Comparison of ENCODE assay signal across 43 mouse cellular contexts in genomic region chr3:107929731-107930130, GRCm38 (mm10). TPM values are rescaled to one million over a fixed set of nuclear protein-coding genes. Genes with fewer than 3 reads are reported as not detected.
"Had no signal": no experiment of that assay in that cellular context is flagged by ENCODE, and none has a peak within 500 bp of the region (broad histone marks: within the 10 kb centered on the region; RNA-seq: fewer than 3 reads in every experiment).

No protein-coding gene starts in this region.

- ATAC-seq: liver, embryonic 12.5 days; liver, postnatal 0 days; midbrain, embryonic 13.5 days; midbrain, embryonic 15.5 days; midbrain, embryonic 16.5 days had no signal

- H3K4me2 ChIP-seq: limb, embryonic 12.5 days; limb, embryonic 13.5 days; limb, embryonic 15.5 days; liver, embryonic 11.5 days; liver, embryonic 12.5 days; liver, embryonic 13.5 days; liver, embryonic 15.5 days; lung, embryonic 14.5 days; lung, embryonic 15.5 days; midbrain, embryonic 11.5 days; midbrain, embryonic 12.5 days; midbrain, embryonic 13.5 days; midbrain, embryonic 15.5 days; neural tube, embryonic 12.5 days; neural tube, embryonic 13.5 days had no signal

- DNase-seq: layer of hippocampus, postnatal 36 days; left cerebral cortex, postnatal 4 days; liver; liver, embryonic 13.5 days; liver, postnatal 0 days; lung, embryonic 14.5 days; midbrain, embryonic 14.5 days had no signal

- H3K9me3 ChIP-seq: limb, embryonic 10.5 days; limb, embryonic 12.5 days; limb, embryonic 13.5 days; limb, embryonic 15.5 days; liver, embryonic 12.5 days; liver, embryonic 13.5 days; liver, embryonic 15.5 days; lung, embryonic 15.5 days; megakaryocyte, embryonic 14.5 days; midbrain, embryonic 10.5 days; midbrain, embryonic 12.5 days; midbrain, embryonic 13.5 days; midbrain, embryonic 15.5 days; neural tube, embryonic 12.5 days; neural tube, embryonic 13.5 days had no signal

- H3K27ac ChIP-seq: left cerebral cortex, adult 2 months; limb, embryonic 10.5 days; limb, embryonic 12.5 days; limb, embryonic 13.5 days; limb, embryonic 15.5 days; liver, embryonic 12.5 days; liver, embryonic 13.5 days; liver, embryonic 14.5 days; liver, embryonic 15.5 days; lung, embryonic 15.5 days; macrophage; midbrain, embryonic 10.5 days; midbrain, embryonic 12.5 days; midbrain, embryonic 13.5 days; midbrain, embryonic 15.5 days; neural tube, embryonic 12.5 days; neural tube, embryonic 13.5 days had no signal

- H3K27me3 ChIP-seq: limb, embryonic 12.5 days; limb, embryonic 13.5 days; limb, embryonic 15.5 days; liver, embryonic 12.5 days; liver, embryonic 13.5 days; liver, embryonic 15.5 days; lung, embryonic 15.5 days; midbrain, embryonic 13.5 days; midbrain, embryonic 15.5 days; neural tube, embryonic 12.5 days; neural tube, embryonic 13.5 days had no signal

- H3K4me3 ChIP-seq: left cerebral cortex, adult 2 months; limb, embryonic 10.5 days; limb, embryonic 12.5 days; limb, embryonic 13.5 days; limb, embryonic 15.5 days; liver, embryonic 12.5 days; liver, embryonic 13.5 days; liver, embryonic 15.5 days; lung, embryonic 15.5 days; megakaryocyte, embryonic 14.5 days; midbrain, embryonic 10.5 days; midbrain, embryonic 12.5 days; midbrain, embryonic 13.5 days; midbrain, embryonic 15.5 days; myocyte; neural tube, embryonic 12.5 days; neural tube, embryonic 13.5 days had no signal

- H3K9ac ChIP-seq: limb, embryonic 12.5 days; limb, embryonic 13.5 days; limb, embryonic 15.5 days; liver, embryonic 12.5 days; liver, embryonic 13.5 days; liver, embryonic 14.5 days; liver, embryonic 15.5 days; liver, postnatal 0 days; lung, embryonic 14.5 days; lung, embryonic 15.5 days; midbrain, embryonic 12.5 days; midbrain, embryonic 13.5 days; midbrain, embryonic 15.5 days; neural tube, embryonic 12.5 days; neural tube, embryonic 13.5 days had no signal

- H3K36me3 ChIP-seq: limb, embryonic 10.5 days; limb, embryonic 12.5 days; limb, embryonic 13.5 days; limb, embryonic 15.5 days; liver, embryonic 12.5 days; liver, embryonic 13.5 days; liver, embryonic 15.5 days; lung, embryonic 15.5 days; midbrain, embryonic 10.5 days; midbrain, embryonic 12.5 days; midbrain, embryonic 13.5 days; midbrain, embryonic 15.5 days; neural tube, embryonic 12.5 days; neural tube, embryonic 13.5 days had no signal

RNA-seq across cellular contexts. Expression of gene Gstm7, which starts 1.9 kb away (rescaled TPM):
- total RNA-seq: monocyte, adult 5-6 weeks had no signal

RNA-seq across cellular contexts. Expression of gene Gstm6, which starts 13.8 kb away (rescaled TPM):
- total RNA-seq: megakaryocyte, adult 5-6 weeks; megakaryocyte-erythroid progenitor cell, adult 5-6 weeks; monocyte, adult 5-6 weeks had no signal
- polyA plus RNA-seq: macrophage, myocyte had no signal

RNA-seq across cellular contexts. Expression of gene Gstm3, which starts 39.4 kb away (rescaled TPM):
- total RNA-seq: layer of hippocampus, postnatal 36 days; left cerebral cortex, adult 18-20 months; left cerebral cortex, adult 2 months; left cerebral cortex, adult 8-10 months; left cerebral cortex, postnatal 10 days; left cerebral cortex, postnatal 14 days; left cerebral cortex, postnatal 25 days; left cerebral cortex, postnatal 36 days; left cerebral cortex, postnatal 4 days; megakaryocyte progenitor cell, adult 5-6 weeks; megakaryocyte, adult 5-6 weeks; megakaryocyte-erythroid progenitor cell, adult 5-6 weeks; midbrain, postnatal 0 days; monocyte, adult 5-6 weeks had no signal
- polyA plus RNA-seq: limb, embryonic 10.5 days; limb, embryonic 11.5 days; limb, embryonic 12.5 days; limb, embryonic 13.5 days; limb, embryonic 14.5 days; limb, embryonic 15.5 days; macrophage; midbrain, embryonic 10.5 days; midbrain, embryonic 11.5 days; midbrain, embryonic 12.5 days; midbrain, embryonic 13.5 days; midbrain, embryonic 14.5 days; midbrain, embryonic 16.5 days; midbrain, postnatal 0 days; myocyte; neural tube, embryonic 11.5 days; neural tube, embryonic 12.5 days; neural tube, embryonic 13.5 days had no signal

RNA-seq across cellular contexts. Expression of gene Eps8l3, which starts 52.7 kb away (rescaled TPM):
- total RNA-seq: layer of hippocampus, postnatal 36 days; left cerebral cortex, adult 18-20 months; left cerebral cortex, adult 2 months; left cerebral cortex, adult 8-10 months; left cerebral cortex, postnatal 10 days; left cerebral cortex, postnatal 14 days; left cerebral cortex, postnatal 25 days; left cerebral cortex, postnatal 36 days; left cerebral cortex, postnatal 4 days; megakaryocyte, adult 5-6 weeks; megakaryocyte-erythroid progenitor cell, adult 5-6 weeks; midbrain, postnatal 0 days; monocyte, adult 5-6 weeks had no signal
- polyA plus RNA-seq: limb, embryonic 10.5 days; limb, embryonic 11.5 days; limb, embryonic 12.5 days; limb, embryonic 15.5 days; liver, embryonic 11.5 days; liver, embryonic 12.5 days; liver, embryonic 13.5 days; liver, embryonic 15.5 days; liver, postnatal 0 days; lung, embryonic 14.5 days; lung, embryonic 15.5 days; lung, embryonic 16.5 days; macrophage; midbrain, embryonic 10.5 days; midbrain, embryonic 11.5 days; midbrain, embryonic 12.5 days; midbrain, embryonic 13.5 days; midbrain, embryonic 14.5 days; midbrain, embryonic 16.5 days; midbrain, postnatal 0 days; myocyte; neural tube, embryonic 12.5 days; neural tube, embryonic 13.5 days had no signal
